Mouse (Mus musculus) embryonic fibroblast, embryonic 13.5 days (primary cell): ENCODE measurements around the gene Ints4. TPM values are rescaled to one million over a fixed set of nuclear protein-coding genes. Genes with fewer than 3 reads are reported as not detected.

Experiments
- H3K27ac ChIP-seq: 2 replicates; pipeline ENCODE4 v1.5.1; 2012; ENCODE audit warnings: low read length, control low read depth, inconsistent platforms; ENCODE audit not compliant: insufficient read depth
- H3K4me1 ChIP-seq: 2 replicates; pipeline ENCODE4 v1.6.1; 2011; ENCODE audit warnings: low read length; ENCODE audit not compliant: control insufficient read depth, insufficient read depth
- H3K4me3 ChIP-seq: 2 replicates; pipeline ENCODE4 v1.5.1; 2011; ENCODE audit warnings: mild to moderate bottlenecking, control low read depth, low read length; ENCODE audit not compliant: insufficient read depth
- CTCF ChIP-seq: IDR thresholded peaks from 2 replicates; pipeline ENCODE4 v1.5.1; 2011; ENCODE audit warnings: mild to moderate bottlenecking, control low read depth, low read length, moderate library complexity, borderline replicate concordance; ENCODE audit not compliant: insufficient read depth
- POLR2A ChIP-seq: IDR thresholded peaks from 2 replicates; pipeline ENCODE4 v1.6.1; 2011; ENCODE audit warnings: low read depth, mild to moderate bottlenecking, control low read depth, low read length, moderate library complexity
- polyA plus RNA-seq: library from polyadenylated mRNA; stranded (reverse); fragments of >200 nt; gene quantifications from 2 replicates; pipeline ENCODE4 v1.2.4, GENCODE M21; 2011; ENCODE audit warnings: low read depth; ENCODE audit not compliant: missing spikeins, insufficient read length

Gene Ints4
- polyA plus RNA-seq, 1 experiment = 39.0 TPM

- TF ChIP-seq POLR2A (no peak), CTCF (no peak)
- Histone ChIP-seq H3K4me3 (no peak overlapping the region), H3K4me1 (no peaks in the 10 kb centered on the region), H3K27ac (no peak overlapping the region)
Measured at GRCm38 (mm10) chr7:97455577-97455976, 25.2 kb upstream of the Ints4 start.

GRCm38 (mm10) chr7:97473001-97473400, 7.8 kb upstream of the Ints4 start:
- Histone ChIP-seq H3K4me1 (no peaks in the 10 kb centered on the region), H3K27ac (no peak overlapping the region), H3K4me3 (no peak overlapping the region)
- TF ChIP-seq CTCF (no peak), POLR2A (no peak)

DNA sequence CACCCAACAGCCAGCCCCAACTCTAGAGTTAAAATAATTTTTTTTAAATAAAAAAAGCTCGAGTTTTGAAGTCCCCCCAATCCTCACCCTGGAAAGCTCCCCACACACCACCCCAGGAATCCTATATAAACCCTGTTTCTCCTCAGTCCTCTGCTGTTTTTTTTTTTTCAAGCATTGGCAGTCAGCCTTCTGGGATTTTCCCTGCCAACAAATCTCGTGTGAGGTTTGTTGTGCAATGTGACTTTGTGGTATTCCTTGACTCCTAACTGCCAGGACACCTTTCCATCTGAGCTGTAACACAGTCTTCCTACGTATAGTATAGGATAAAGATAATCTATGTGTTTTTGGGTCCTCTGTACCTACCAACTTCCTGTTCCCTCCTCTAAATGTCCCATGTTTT, 1.4 kb upstream of the Ints4 start:
- TF ChIP-seq CTCF (no peak), POLR2A (no peak)
- H3K4me3 ChIP-seq = no peak overlapping the region
- peaks cover 3% of the 10 kb centered on the region for H3K4me1 ChIP-seq
- H3K27ac ChIP-seq = no peak overlapping the region

- Histone ChIP-seq H3K4me3 (peak overlapping the region; percentile 10; the same call in 1 of the 2 replicates), H3K27ac (no peak overlapping the region), H3K4me1 (peaks cover 3% of the 10 kb centered on the region)
- TF ChIP-seq POLR2A (no peak), CTCF (no peak)
Measured at GRCm38 (mm10) chr7:97480290-97480689, 466 bp upstream of the Ints4 start.

GRCm38 (mm10) chr7:97483378-97483777, 2.6 kb downstream of the Ints4 start:
- no peak overlapping the region for H3K4me3 ChIP-seq
- TF ChIP-seq POLR2A = no peak
- TF ChIP-seq CTCF = no peak
- peaks cover 3% of the 10 kb centered on the region for H3K4me1 ChIP-seq
- no peak overlapping the region for H3K27ac ChIP-seq

DNA sequence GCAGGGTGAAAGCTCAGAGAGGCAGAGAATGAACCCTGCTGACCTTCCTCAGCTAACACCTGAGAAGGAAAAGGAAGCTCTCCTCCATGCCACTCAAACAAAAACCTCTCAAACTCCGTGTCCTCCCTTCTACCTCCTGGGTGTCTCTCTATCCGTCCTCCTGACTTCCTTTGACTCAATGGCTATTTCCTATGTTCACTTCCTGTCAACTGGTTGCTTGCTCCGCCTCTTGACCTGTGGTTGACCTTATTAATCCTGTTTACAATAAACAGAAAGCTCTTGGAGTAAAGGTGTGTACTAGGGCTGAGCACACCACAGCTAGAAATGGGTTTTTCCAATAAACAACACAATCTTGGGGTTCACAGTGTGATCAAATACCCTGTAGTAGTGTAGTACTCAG, 10.4 kb downstream of the Ints4 start:
- TF ChIP-seq CTCF (no peak), POLR2A (no peak)
- Histone ChIP-seq H3K27ac (no peak overlapping the region), H3K4me3 (no peak overlapping the region), H3K4me1 (no peaks in the 10 kb centered on the region)

DNA sequence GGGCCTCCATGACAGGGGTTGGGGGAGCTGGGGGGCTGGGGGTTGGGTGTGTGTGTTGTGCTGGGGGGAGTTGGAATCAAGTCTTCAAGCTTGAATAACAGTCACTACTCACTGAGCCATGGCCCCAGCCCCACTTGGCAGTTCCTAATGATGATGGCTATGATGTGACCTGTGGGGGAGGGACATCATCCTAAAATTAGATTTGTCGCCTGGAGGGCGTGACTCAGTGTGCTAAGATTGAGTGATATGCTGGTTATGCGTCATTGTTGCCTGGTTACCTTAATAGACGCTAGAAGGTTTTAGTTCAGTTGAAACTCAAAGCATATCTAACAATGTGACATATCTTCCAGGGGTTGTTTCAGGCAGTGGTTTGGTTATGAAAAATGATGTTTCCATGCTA, 11.7 kb downstream of the Ints4 start:
- no peak for TF ChIP-seq POLR2A
- TF ChIP-seq CTCF = no peak
- H3K4me1 ChIP-seq = no peaks in the 10 kb centered on the region
- H3K27ac ChIP-seq = no peak overlapping the region
- no peak overlapping the region for H3K4me3 ChIP-seq

DNA sequence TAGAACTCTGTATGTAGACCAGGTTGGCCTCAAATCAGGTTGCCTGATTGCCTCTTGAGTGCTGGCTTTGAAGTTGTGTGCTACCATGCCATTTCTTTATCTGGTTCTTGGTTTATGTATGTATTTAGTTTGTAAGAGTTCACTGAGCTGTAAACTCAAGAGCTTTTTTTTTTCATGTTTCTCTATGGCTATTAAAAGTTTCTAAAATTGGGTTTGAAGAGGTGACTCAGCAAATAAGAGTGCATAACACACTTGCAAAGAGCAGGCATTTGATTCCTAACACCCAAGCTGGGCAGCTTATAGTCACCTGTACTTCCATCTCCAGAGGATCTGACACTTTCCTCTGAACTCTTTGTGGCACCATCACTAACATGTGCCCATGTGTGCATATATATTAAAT, 14.3 kb downstream of the Ints4 start:
- H3K4me1 ChIP-seq = no peaks in the 10 kb centered on the region
- no peak overlapping the region for H3K27ac ChIP-seq
- TF ChIP-seq CTCF = no peak
- no peak for TF ChIP-seq POLR2A
- no peak overlapping the region for H3K4me3 ChIP-seq

DNA sequence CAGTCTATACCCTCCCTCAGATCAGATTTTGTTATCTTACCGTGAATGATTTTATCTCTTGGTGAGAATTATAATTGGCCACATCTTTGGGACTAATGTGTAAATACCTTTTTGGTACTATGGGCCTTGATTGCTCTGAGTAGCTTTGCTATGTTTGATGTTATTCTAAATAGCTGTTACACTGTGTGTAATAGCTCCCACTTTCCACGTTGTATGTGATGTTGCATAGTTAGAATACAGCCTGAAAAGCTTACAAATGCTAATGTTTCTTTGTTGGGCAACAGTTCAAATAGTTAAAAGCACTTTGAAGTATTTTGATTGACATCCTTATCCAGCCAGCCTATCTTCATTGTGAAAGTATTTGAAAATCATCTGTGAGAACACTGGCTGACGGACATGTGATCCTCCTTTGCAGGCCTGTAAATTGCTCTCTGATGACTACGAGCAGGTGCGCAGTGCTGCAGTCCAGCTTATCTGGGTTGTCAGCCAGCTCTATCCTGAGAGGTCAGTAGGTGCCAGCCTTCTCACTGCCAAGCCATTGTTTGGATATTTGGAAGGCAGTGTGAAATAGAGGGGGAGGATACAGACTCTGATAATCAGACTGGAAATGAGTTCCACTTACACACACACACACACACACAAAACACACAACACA, 19.9 kb downstream of the Ints4 start:
- TF ChIP-seq CTCF (no peak), POLR2A (no peak)
- no peak overlapping the region for H3K4me3 ChIP-seq
- H3K4me1 ChIP-seq = no peaks in the 10 kb centered on the region
- H3K27ac ChIP-seq = no peak overlapping the region

DNA sequence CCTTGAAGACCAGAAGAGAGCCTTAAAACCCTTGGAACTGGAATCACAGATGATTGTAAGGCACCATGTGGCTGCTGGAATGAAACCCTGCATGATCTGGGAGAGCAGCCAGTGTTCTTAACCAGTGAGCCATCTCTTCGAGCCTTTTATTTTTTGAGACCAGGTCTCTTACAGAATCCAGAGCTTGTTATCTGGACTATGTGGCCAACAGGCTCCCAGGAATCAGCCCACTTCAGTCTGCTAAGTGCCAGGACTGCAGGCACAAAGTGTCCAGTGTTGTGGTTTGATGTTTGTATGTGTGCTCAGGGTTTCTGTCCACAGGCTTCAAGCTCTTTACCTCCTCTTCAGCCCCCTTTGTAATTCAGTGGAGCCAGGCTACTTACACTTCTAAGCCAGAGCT, 34.0 kb downstream of the Ints4 start:
- Histone ChIP-seq H3K4me1 (no peaks in the 10 kb centered on the region), H3K4me3 (no peak overlapping the region), H3K27ac (no peak overlapping the region)
- no peak for TF ChIP-seq CTCF
- TF ChIP-seq POLR2A = no peak
